Mouse (Mus musculus): ENCODE results near the gene Tor4a. TPM values are rescaled to one million over a fixed set of nuclear protein-coding genes. Genes with fewer than 3 reads are reported as not detected.
A peak's percentile ranks its signal among the peaks of the same experiment; 100 is the strongest.

Tor4a gene
- polyA plus RNA-seq, 1 experiment from 2014 or later = 3.1 TPM

DNA sequence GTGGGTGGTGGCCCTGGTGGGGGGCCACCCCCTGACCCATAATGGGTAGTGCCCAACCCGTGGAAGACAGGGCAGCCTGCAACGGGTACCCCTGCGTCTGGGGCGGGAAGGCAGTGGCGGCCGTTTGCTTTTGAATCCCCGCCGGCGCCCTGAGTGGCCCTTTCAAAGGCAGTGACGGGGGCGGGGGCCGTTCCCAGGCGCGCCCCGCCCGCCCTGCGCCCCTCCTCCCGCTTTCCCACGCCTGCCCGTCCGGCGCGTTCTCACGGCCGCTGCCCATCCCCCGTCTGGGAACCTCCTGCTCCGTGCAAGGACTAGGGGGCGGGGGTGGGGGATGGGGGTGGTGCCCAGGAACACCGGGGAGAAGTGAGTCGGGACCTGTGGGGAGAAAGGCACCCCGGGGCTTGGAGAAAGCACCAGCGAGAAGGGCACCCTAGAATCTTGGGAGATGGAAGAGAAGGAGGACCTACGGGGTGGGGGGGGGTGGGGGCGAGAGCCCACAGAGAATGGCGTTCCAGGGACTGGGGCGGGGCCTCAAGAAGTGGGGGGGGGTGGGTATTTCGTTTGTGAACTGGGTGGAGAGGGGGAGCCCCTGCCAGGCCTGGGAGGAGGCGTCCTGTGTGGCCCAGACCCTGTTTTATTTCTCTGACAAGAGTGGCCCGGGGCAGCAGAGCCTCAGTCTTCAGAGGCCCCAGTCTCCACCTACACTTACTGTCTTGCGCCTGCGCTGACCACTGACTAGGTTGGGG lies 28.6 kb downstream of the Tor4a start:
- ATAC-seq (ENCODE audit: insufficient number of reproducible peaks, low FRiP score, low TSS enrichment, low read depth) (peak; percentile 67), DNase-seq (ENCODE audit: low spot score) (peak; percentile 82)
- H3K27me3 ChIP-seq (ENCODE audit: control insufficient read depth, insufficient read depth, low read length) = no peaks in the 10 kb centered on the region
- H3K4me3 ChIP-seq (ENCODE audit: low read depth, low read length) = peak overlapping the region; percentile 39
- H3K4me1 ChIP-seq (ENCODE audit: control insufficient read depth, insufficient read depth, low read length) = peaks cover 23% of the 10 kb centered on the region
- H3K27ac ChIP-seq (replicated peaks; ENCODE audit: low read depth, low read length) = peak overlapping the region; percentile 45
- peak overlapping the region; percentile 53 for H3K9ac ChIP-seq (ENCODE audit: low read length)
- H3K4me2 ChIP-seq (ENCODE audit: low read depth, severe bottlenecking) = peak overlapping the region; percentile 85
- no peaks in the 10 kb centered on the region for H3K9me3 ChIP-seq (ENCODE audit: control insufficient read depth, low read length)
- H3K36me3 ChIP-seq (ENCODE audit: control insufficient read depth, insufficient read depth, low read length) = no peaks in the 10 kb centered on the region
- 1% methylated on average over 34 of the region's 41 CpGs for WGBS

DNA sequence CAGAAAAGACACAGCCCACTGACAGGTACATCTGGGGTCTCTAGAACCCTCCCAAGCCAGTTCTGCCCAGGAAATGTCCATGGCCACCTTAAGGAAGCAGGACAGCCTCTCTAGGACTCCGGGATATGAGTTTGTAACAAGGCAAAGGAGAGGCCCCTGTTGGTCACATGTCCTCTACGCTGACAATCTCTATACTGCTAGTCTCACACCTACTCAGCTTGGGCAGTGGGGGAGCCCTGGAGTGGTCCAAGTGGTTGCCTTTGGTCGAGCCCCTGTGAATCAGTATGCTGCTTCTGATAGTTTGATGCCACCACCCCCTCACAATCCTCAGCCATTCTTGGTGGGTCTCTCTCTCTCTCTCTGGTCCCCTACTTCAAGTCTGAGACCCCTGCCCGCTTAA lies 29.2 kb downstream of the Tor4a start:
- ATAC-seq (ENCODE audit: insufficient number of reproducible peaks, low FRiP score, low TSS enrichment, low read depth) (no peak), DNase-seq (ENCODE audit: low spot score) (peak; percentile 44)
- no peaks in the 10 kb centered on the region for H3K36me3 ChIP-seq (ENCODE audit: control insufficient read depth, insufficient read depth, low read length)
- peak overlapping the region; percentile 39 for H3K4me3 ChIP-seq (ENCODE audit: low read depth, low read length)
- peaks cover 25% of the 10 kb centered on the region for H3K4me1 ChIP-seq (ENCODE audit: control insufficient read depth, insufficient read depth, low read length)
- no peaks in the 10 kb centered on the region for H3K27me3 ChIP-seq (ENCODE audit: control insufficient read depth, insufficient read depth, low read length)
- H3K27ac ChIP-seq (replicated peaks; ENCODE audit: low read depth, low read length) = 0 out of 2 replicates have a peak overlapping the region, but pooled peaks have one; percentile 45
- 25% methylated on average over 4 of the region's 4 CpGs for WGBS
- no peaks in the 10 kb centered on the region for H3K9me3 ChIP-seq (ENCODE audit: control insufficient read depth, low read length)
- peak overlapping the region; percentile 85 for H3K4me2 ChIP-seq (ENCODE audit: low read depth, severe bottlenecking)
- peak overlapping the region; percentile 53 for H3K9ac ChIP-seq (ENCODE audit: low read length)

- Histone ChIP-seq H3K27ac (replicated peaks; ENCODE audit: low read depth, low read length) (no peak overlapping the region), H3K27me3 (ENCODE audit: control insufficient read depth, insufficient read depth, low read length) (no peaks in the 10 kb centered on the region), H3K9me3 (ENCODE audit: control insufficient read depth, low read length) (no peaks in the 10 kb centered on the region), H3K4me3 (ENCODE audit: low read depth, low read length) (no peak overlapping the region), H3K4me2 (ENCODE audit: low read depth, severe bottlenecking) (no peak overlapping the region), H3K9ac (ENCODE audit: low read length) (no peak overlapping the region), H3K36me3 (ENCODE audit: control insufficient read depth, insufficient read depth, low read length) (no peaks in the 10 kb centered on the region), H3K4me1 (ENCODE audit: control insufficient read depth, insufficient read depth, low read length) (no peaks in the 10 kb centered on the region)
- WGBS = 41% methylated on average over 2 of the region's 2 CpGs
- ATAC-seq (ENCODE audit: insufficient number of reproducible peaks, low FRiP score, low TSS enrichment, low read depth) = no peak
- DNase-seq (ENCODE audit: low spot score) = peak; percentile 31
These were observed 39.0 kb downstream of the Tor4a start for GRCm38 (mm10) chr2:25157655-25158054.

GRCm38 (mm10) chr2:25156990-25157389 lies 39.7 kb downstream of the Tor4a start:
- no peak overlapping the region for H3K4me3 ChIP-seq (ENCODE audit: low read depth, low read length)
- no peaks in the 10 kb centered on the region for H3K4me1 ChIP-seq (ENCODE audit: control insufficient read depth, insufficient read depth, low read length)
- DNase-seq (ENCODE audit: low spot score) (no peak), ATAC-seq (ENCODE audit: insufficient number of reproducible peaks, low FRiP score, low TSS enrichment, low read depth) (no peak)
- no peaks in the 10 kb centered on the region for H3K36me3 ChIP-seq (ENCODE audit: control insufficient read depth, insufficient read depth, low read length)
- no peak overlapping the region for H3K9ac ChIP-seq (ENCODE audit: low read length)
- H3K4me2 ChIP-seq (ENCODE audit: low read depth, severe bottlenecking) = no peak overlapping the region
- no peak overlapping the region for H3K27ac ChIP-seq (replicated peaks; ENCODE audit: low read depth, low read length)
- no peaks in the 10 kb centered on the region for H3K27me3 ChIP-seq (ENCODE audit: control insufficient read depth, insufficient read depth, low read length)
- 50% methylated on average over 2 of the region's 2 CpGs for WGBS
- H3K9me3 ChIP-seq (ENCODE audit: control insufficient read depth, low read length) = no peaks in the 10 kb centered on the region

DNA sequence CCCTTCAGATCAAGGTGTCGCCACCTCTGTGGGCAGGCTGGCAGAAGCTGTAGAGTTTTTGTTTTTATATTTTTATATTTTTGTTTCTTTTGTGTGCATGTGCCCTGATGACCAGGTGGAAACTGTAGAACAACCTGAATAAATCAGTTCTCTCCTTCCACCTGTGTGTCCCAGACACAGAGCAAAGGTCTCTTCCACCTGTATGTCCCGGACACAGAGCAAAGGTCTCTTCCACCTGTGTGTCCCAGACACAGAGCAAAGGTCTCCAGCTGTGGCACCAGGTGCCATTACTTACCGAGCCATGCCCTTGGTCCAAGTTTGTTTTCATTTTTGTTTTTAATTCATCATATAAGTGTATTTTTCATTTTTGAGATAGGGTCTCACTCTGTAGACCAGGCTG lies 40.5 kb downstream of the Tor4a start:
- no peaks in the 10 kb centered on the region for H3K4me1 ChIP-seq (ENCODE audit: control insufficient read depth, insufficient read depth, low read length)
- no peak overlapping the region for H3K4me3 ChIP-seq (ENCODE audit: low read depth, low read length)
- H3K9me3 ChIP-seq (ENCODE audit: control insufficient read depth, low read length) = no peaks in the 10 kb centered on the region
- no peak overlapping the region for H3K4me2 ChIP-seq (ENCODE audit: low read depth, severe bottlenecking)
- H3K9ac ChIP-seq (ENCODE audit: low read length) = no peak overlapping the region
- H3K27ac ChIP-seq (replicated peaks; ENCODE audit: low read depth, low read length) = no peak overlapping the region
- no peaks in the 10 kb centered on the region for H3K27me3 ChIP-seq (ENCODE audit: control insufficient read depth, insufficient read depth, low read length)
- DNase-seq (ENCODE audit: low spot score) (no peak), ATAC-seq (ENCODE audit: insufficient number of reproducible peaks, low FRiP score, low TSS enrichment, low read depth) (no peak)
- 83% methylated on average over 3 of the region's 3 CpGs for whole genome bisulfite sequencing
- H3K36me3 ChIP-seq (ENCODE audit: control insufficient read depth, insufficient read depth, low read length) = no peaks in the 10 kb centered on the region

DNA sequence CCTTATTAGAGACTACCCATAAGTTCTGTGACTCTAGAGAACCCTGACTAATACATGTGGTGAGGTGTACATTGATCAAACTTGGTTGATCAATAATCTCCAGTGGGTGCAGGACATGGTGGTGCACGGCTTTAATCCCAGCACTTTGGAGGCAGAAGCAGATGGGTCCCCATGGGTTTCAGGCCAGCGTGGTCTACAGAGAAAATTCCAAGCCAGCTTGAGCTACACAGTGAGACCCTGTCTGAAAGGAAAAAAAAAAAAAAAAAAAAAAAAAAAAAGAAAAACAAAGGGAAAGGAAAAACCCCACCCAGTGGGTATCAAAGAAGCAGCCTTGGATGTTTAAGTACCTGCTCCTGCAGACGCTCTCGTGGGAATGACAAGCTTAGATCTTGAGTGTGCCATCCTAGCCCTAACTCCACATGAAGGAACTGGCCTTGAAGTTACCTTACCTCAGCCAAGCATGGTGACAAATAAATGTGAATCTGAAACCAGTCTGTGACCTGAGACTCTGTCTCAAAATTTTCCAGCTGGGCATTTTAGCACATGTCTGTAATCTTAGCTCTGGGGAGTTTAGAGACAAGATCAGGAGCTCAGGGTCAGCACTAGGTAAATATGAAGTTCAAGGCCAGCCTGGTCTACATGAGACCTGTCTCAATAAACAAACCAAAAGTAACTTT lies 45.3 kb downstream of the Tor4a start:
- no peaks in the 10 kb centered on the region for H3K36me3 ChIP-seq (ENCODE audit: control insufficient read depth, insufficient read depth, low read length)
- no peak overlapping the region for H3K4me2 ChIP-seq (ENCODE audit: low read depth, severe bottlenecking)
- WGBS = 84% methylated on average over 4 of the region's 4 CpGs
- H3K27ac ChIP-seq (replicated peaks; ENCODE audit: low read depth, low read length) = no peak overlapping the region
- no peak overlapping the region for H3K9ac ChIP-seq (ENCODE audit: low read length)
- DNase-seq (ENCODE audit: low spot score) (no peak), ATAC-seq (ENCODE audit: insufficient number of reproducible peaks, low FRiP score, low TSS enrichment, low read depth) (no peak)
- no peaks in the 10 kb centered on the region for H3K27me3 ChIP-seq (ENCODE audit: control insufficient read depth, insufficient read depth, low read length)
- H3K4me3 ChIP-seq (ENCODE audit: low read depth, low read length) = no peak overlapping the region
- H3K9me3 ChIP-seq (ENCODE audit: control insufficient read depth, low read length) = no peaks in the 10 kb centered on the region
- no peaks in the 10 kb centered on the region for H3K4me1 ChIP-seq (ENCODE audit: control insufficient read depth, insufficient read depth, low read length)

DNA sequence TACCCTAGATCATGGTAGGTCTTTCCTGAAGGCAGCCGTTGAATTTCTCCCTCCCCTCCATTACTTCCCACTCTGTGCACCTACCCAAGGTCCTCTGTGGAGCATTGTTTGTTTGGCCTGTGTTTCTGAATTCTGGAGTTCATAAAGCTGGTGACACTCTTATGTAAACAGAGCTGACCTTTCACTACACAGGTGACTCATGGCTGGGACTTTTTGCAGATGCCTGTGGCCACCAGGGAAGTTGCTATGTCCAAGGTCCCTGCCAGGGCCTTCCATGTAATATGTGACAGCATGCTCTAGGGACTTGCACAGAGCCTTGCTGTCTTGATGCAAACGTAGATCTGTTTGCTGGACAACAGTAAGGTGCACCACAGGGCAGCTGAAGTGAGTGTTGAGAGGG lies 47.0 kb downstream of the Tor4a start:
- DNase-seq (ENCODE audit: low spot score) = no peak
- Histone ChIP-seq H3K36me3 (ENCODE audit: control insufficient read depth, insufficient read depth, low read length) (no peaks in the 10 kb centered on the region), H3K4me1 (ENCODE audit: control insufficient read depth, insufficient read depth, low read length) (no peaks in the 10 kb centered on the region), H3K27ac (replicated peaks; ENCODE audit: low read depth, low read length) (no peak overlapping the region), H3K9me3 (ENCODE audit: control insufficient read depth, low read length) (no peaks in the 10 kb centered on the region), H3K4me2 (ENCODE audit: low read depth, severe bottlenecking) (no peak overlapping the region), H3K4me3 (ENCODE audit: low read depth, low read length) (no peak overlapping the region), H3K27me3 (ENCODE audit: control insufficient read depth, insufficient read depth, low read length) (no peaks in the 10 kb centered on the region), H3K9ac (ENCODE audit: low read length) (no peak overlapping the region)
- 85% methylated on average over 2 of the region's 2 CpGs for WGBS
- ATAC-seq (ENCODE audit: insufficient number of reproducible peaks, low FRiP score, low TSS enrichment, low read depth) = no peak

DNA sequence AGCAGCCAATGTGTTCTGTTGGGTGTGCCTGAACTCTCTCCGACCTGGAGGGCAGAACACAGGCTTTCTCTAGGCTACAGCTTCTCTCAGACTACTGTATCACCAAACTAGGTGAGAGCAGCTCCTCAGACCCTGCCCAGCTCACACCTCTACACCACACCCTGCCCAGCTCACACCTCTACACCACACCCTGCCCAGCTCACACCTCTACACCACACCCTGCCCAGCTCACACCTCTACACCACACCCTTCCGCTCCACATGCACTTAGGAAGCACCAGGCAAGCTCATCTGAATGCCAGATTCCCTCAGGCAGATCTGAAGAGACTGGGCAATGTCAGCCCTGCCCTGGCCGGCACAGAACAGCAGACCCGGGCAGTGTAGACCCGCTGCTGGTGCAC lies 48.8 kb downstream of the Tor4a start:
- Histone ChIP-seq H3K9ac (ENCODE audit: low read length) (no peak overlapping the region), H3K27ac (replicated peaks; ENCODE audit: low read depth, low read length) (no peak overlapping the region), H3K4me1 (ENCODE audit: control insufficient read depth, insufficient read depth, low read length) (no peaks in the 10 kb centered on the region), H3K4me3 (ENCODE audit: low read depth, low read length) (no peak overlapping the region), H3K9me3 (ENCODE audit: control insufficient read depth, low read length) (no peaks in the 10 kb centered on the region), H3K4me2 (ENCODE audit: low read depth, severe bottlenecking) (no peak overlapping the region), H3K36me3 (ENCODE audit: control insufficient read depth, insufficient read depth, low read length) (no peaks in the 10 kb centered on the region), H3K27me3 (ENCODE audit: control insufficient read depth, insufficient read depth, low read length) (no peaks in the 10 kb centered on the region)
- 53% methylated on average over 5 of the region's 5 CpGs for WGBS
- DNase-seq (ENCODE audit: low spot score) (no peak), ATAC-seq (ENCODE audit: insufficient number of reproducible peaks, low FRiP score, low TSS enrichment, low read depth) (no peak)
